Mouse (Mus musculus) forebrain, embryonic 10.5 days (tissue): Measurements from ENCODE around the gene Clasp2. TPM values are rescaled to one million over a fixed set of nuclear protein-coding genes. Genes with fewer than 3 reads are reported as not detected.
"Not testable (repeated sequence)": the region's sequence is repeated elsewhere in the genome, so short reads cannot be mapped to it uniquely, and the experiment has no call there.

Experiments
- DNase-seq: peaks from one replicate; pipeline ENCODE4 v3.0.0-alpha.2; 2017; ENCODE audit warnings: low spot score; ENCODE audit errors: extremely low spot score
- H3K27ac ChIP-seq: fragments of 300-500 bp; sonication (generic); 2 replicates; pipeline ENCODE4 v1.5.1; 2016; ENCODE audit warnings: mild to moderate bottlenecking
- H3K27me3 ChIP-seq: fragments of 300-500 bp; sonication (generic); 2 replicates; pipeline ENCODE4 v1.6.1; 2016; ENCODE audit warnings: mild to moderate bottlenecking; ENCODE audit not compliant: poor library complexity, severe bottlenecking
- H3K36me3 ChIP-seq: fragments of 300-500 bp; sonication (generic); replicated peaks from 2 replicates; pipeline ENCODE4 v1.6.1; 2016; ENCODE audit warnings: mild to moderate bottlenecking, moderate library complexity
- H3K4me1 ChIP-seq: fragments of 300-500 bp; sonication (generic); 2 replicates; pipeline ENCODE4 v1.6.1; 2016
- H3K4me3 ChIP-seq: fragments of 300-500 bp; sonication (generic); 2 replicates; pipeline ENCODE4 v1.5.1; 2016; ENCODE audit warnings: mild to moderate bottlenecking, moderate library complexity
- H3K9me3 ChIP-seq: fragments of 300-500 bp; sonication (generic); 2 replicates; pipeline ENCODE4 v1.6.1; 2016; ENCODE audit warnings: mild to moderate bottlenecking, moderate library complexity
- WGBS: fragments of 180-500 bp; shearing (Covaris S2); methylation state at CpG from one replicate; pipeline ENCODE4 v1.1.7; 2016; 5-methylcytosine and 5-hydroxymethylcytosine counted together
- polyA plus RNA-seq: library from polyadenylated mRNA; unstranded; fragments of >200 nt; fragmentation: Nextera tagmentation; extraction: Ambion mirVana; gene quantifications from 2 replicates; pipeline ENCODE4 v1.2.1, GENCODE M21; 2016

Clasp2 gene
- polyA plus RNA-seq, 1 experiment from 2014 or later = 36.8 TPM

- Histone ChIP-seq H3K27me3 (no peaks in the 10 kb centered on the region), H3K4me1 (no peaks in the 10 kb centered on the region), H3K36me3 (peaks cover 44% of the 10 kb centered on the region), H3K4me3 (no peak overlapping the region), H3K27ac (no peak overlapping the region), H3K9me3 (no peaks in the 10 kb centered on the region)
- 94% methylated on average over 3 of the region's 3 CpGs for WGBS
- no peak for DNase-seq
Measured at GRCm38 (mm10) chr9:113855441-113855840, 114.2 kb downstream of the Clasp2 start.

GRCm38 (mm10) chr9:113857281-113857928, 116.1 kb downstream of the Clasp2 start:
- no peaks in the 10 kb centered on the region for H3K4me1 ChIP-seq
- H3K9me3 ChIP-seq = no peaks in the 10 kb centered on the region
- no peak overlapping the region for H3K4me3 ChIP-seq
- WGBS = 90% methylated on average over 8 of the region's 8 CpGs
- no peaks in the 10 kb centered on the region for H3K27me3 ChIP-seq
- H3K36me3 ChIP-seq = peaks cover 39% of the 10 kb centered on the region
- H3K27ac ChIP-seq = no peak overlapping the region
- no peak for DNase-seq

GRCm38 (mm10) chr9:113857929-113858440, 116.7 kb downstream of the Clasp2 start:
- Histone ChIP-seq H3K27ac (no peak overlapping the region), H3K4me1 (no peaks in the 10 kb centered on the region), H3K27me3 (no peaks in the 10 kb centered on the region), H3K9me3 (no peaks in the 10 kb centered on the region), H3K36me3 (peaks cover 34% of the 10 kb centered on the region), H3K4me3 (no peak overlapping the region)
- DNase-seq = no peak
- WGBS = 85% methylated on average over 5 of the region's 5 CpGs

GRCm38 (mm10) chr9:113859420-113859819, 118.1 kb downstream of the Clasp2 start:
- H3K4me1 ChIP-seq = no peaks in the 10 kb centered on the region
- no peaks in the 10 kb centered on the region for H3K27me3 ChIP-seq
- no peaks in the 10 kb centered on the region for H3K9me3 ChIP-seq
- H3K27ac ChIP-seq = no peak overlapping the region
- 93% methylated on average over 5 of the region's 5 CpGs for WGBS
- no peak overlapping the region for H3K4me3 ChIP-seq
- DNase-seq = no peak
- peaks cover 28% of the 10 kb centered on the region for H3K36me3 ChIP-seq

GRCm38 (mm10) chr9:113863370-113863999, 122.2 kb downstream of the Clasp2 start:
- 93% methylated on average over 5 of the region's 5 CpGs for WGBS
- peaks cover 22% of the 10 kb centered on the region for H3K36me3 ChIP-seq
- H3K4me1 ChIP-seq = no peaks in the 10 kb centered on the region
- DNase-seq = no peak
- no peak overlapping the region for H3K4me3 ChIP-seq
- H3K9me3 ChIP-seq = no peaks in the 10 kb centered on the region
- H3K27me3 ChIP-seq = no peaks in the 10 kb centered on the region
- no peak overlapping the region for H3K27ac ChIP-seq

- 92% methylated on average over 5 of the region's 5 CpGs for WGBS
- Histone ChIP-seq H3K27me3 (no peaks in the 10 kb centered on the region), H3K4me1 (no peaks in the 10 kb centered on the region), H3K9me3 (no peaks in the 10 kb centered on the region), H3K36me3 (peaks cover 51% of the 10 kb centered on the region), H3K4me3 (no peak overlapping the region), H3K27ac (no peak overlapping the region)
- DNase-seq = no peak
Measured at GRCm38 (mm10) chr9:113867951-113868350, 126.7 kb downstream of the Clasp2 start.

- H3K4me3 ChIP-seq = no peak overlapping the region
- no peaks in the 10 kb centered on the region for H3K27me3 ChIP-seq
- no peaks in the 10 kb centered on the region for H3K9me3 ChIP-seq
- DNase-seq = no peak
- H3K36me3 ChIP-seq = peaks cover 73% of the 10 kb centered on the region
- 91% methylated on average over 3 of the region's 3 CpGs for WGBS
- no peak overlapping the region for H3K27ac ChIP-seq
- no peaks in the 10 kb centered on the region for H3K4me1 ChIP-seq
Measured at GRCm38 (mm10) chr9:113894903-113895302, 153.6 kb downstream of the Clasp2 start.

- H3K4me3 ChIP-seq = no peak overlapping the region
- WGBS = 87% methylated on average over 4 of the region's 4 CpGs
- H3K4me1 ChIP-seq = no peaks in the 10 kb centered on the region
- no peaks in the 10 kb centered on the region for H3K27me3 ChIP-seq
- H3K9me3 ChIP-seq = no peaks in the 10 kb centered on the region
- H3K27ac ChIP-seq = no peak overlapping the region
- H3K36me3 ChIP-seq = peaks cover 73% of the 10 kb centered on the region
- DNase-seq = no peak
Measured at GRCm38 (mm10) chr9:113903136-113903535, 161.9 kb downstream of the Clasp2 start.

GRCm38 (mm10) chr9:113904315-113904714, 163.0 kb downstream of the Clasp2 start:
- whole genome bisulfite sequencing = 97% methylated on average over 6 of the region's 6 CpGs
- H3K4me3 ChIP-seq, H3K4me1 ChIP-seq, H3K27me3 ChIP-seq, DNase-seq, H3K27ac ChIP-seq, H3K9me3 ChIP-seq: not testable (repeated sequence)
- H3K36me3 ChIP-seq = peaks cover 78% of the 10 kb centered on the region

GRCm38 (mm10) chr9:113915789-113916188, 174.5 kb downstream of the Clasp2 start:
- H3K4me1 ChIP-seq = no peaks in the 10 kb centered on the region
- H3K27ac ChIP-seq = no peak overlapping the region
- WGBS = 96% methylated on average over 5 of the region's 5 CpGs
- peaks cover 62% of the 10 kb centered on the region for H3K36me3 ChIP-seq
- no peaks in the 10 kb centered on the region for H3K27me3 ChIP-seq
- H3K4me3 ChIP-seq = no peak overlapping the region
- no peaks in the 10 kb centered on the region for H3K9me3 ChIP-seq
- no peak for DNase-seq

- 92% methylated on average over 5 of the region's 5 CpGs for WGBS
- H3K4me3 ChIP-seq = no peak overlapping the region
- DNase-seq = no peak
- H3K27me3 ChIP-seq = no peaks in the 10 kb centered on the region
- peaks cover 33% of the 10 kb centered on the region for H3K36me3 ChIP-seq
- H3K27ac ChIP-seq = no peak overlapping the region
- H3K9me3 ChIP-seq = no peaks in the 10 kb centered on the region
- no peaks in the 10 kb centered on the region for H3K4me1 ChIP-seq
Measured at GRCm38 (mm10) chr9:113922677-113923076, 181.4 kb downstream of the Clasp2 start.

GRCm38 (mm10) chr9:113924883-113925282, 183.6 kb downstream of the Clasp2 start:
- Histone ChIP-seq H3K36me3 (peaks cover 25% of the 10 kb centered on the region), H3K4me3 (no peak overlapping the region), H3K27ac (no peak overlapping the region), H3K27me3 (no peaks in the 10 kb centered on the region), H3K4me1 (peaks cover 1% of the 10 kb centered on the region; the same call in 1 of the 2 replicates), H3K9me3 (no peaks in the 10 kb centered on the region)
- DNase-seq = no peak
- WGBS = 88% methylated on average over 5 of the region's 5 CpGs

- peaks cover 5% of the 10 kb centered on the region; the same call in 1 of the 2 replicates for H3K36me3 ChIP-seq
- no peak overlapping the region for H3K4me3 ChIP-seq
- 89% methylated on average over 4 of the region's 4 CpGs for WGBS
- no peak for DNase-seq
- no peaks in the 10 kb centered on the region for H3K9me3 ChIP-seq
- no peaks in the 10 kb centered on the region for H3K27me3 ChIP-seq
- no peak overlapping the region for H3K27ac ChIP-seq
- peaks cover 24% of the 10 kb centered on the region for H3K4me1 ChIP-seq
Measured at GRCm38 (mm10) chr9:113928591-113928990, 187.3 kb downstream of the Clasp2 start.
